ENCODE assay signal across 8 mouse cellular contexts in the genomic region with DNA sequence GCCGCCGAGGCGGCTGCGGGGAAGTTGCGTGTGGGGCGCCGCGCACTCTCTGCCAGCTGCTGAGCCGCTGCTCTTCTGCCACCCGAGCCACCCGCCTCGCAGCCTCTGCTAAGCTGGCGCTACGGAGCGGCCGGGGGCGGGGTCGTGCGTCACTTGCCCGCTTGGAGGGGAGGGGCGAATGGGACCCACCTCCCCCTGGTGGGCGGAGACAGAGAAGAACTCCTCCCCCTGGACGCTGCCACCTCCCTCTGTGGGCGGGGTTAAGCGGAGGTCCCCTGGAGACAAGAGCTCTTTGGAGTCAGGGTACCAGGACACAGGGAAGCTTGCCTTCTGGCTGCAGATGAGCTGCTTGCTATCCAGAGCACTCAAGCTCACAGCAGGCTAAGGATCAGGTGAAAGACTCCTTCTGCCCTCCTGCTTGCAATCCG. TPM values are rescaled to one million over a fixed set of nuclear protein-coding genes. Genes with fewer than 3 reads are reported as not detected.
DNase-seq lines count a peak whose midpoint lies in the region; ATAC-seq lines count a peak whose summit lies in the region.

A gene (minus strand): TSS at position 151 of the 428 bp plus-strand sequence.

- no peaks in the 10 kb centered on the region for H3K9me3 ChIP-seq in forebrain, embryonic 11.5 days (ENCODE audit: control insufficient read depth, low read length)
- no peaks in the 10 kb centered on the region for H3K9me3 ChIP-seq in heart, embryonic 15.5 days (replicated peaks)
- no peaks in the 10 kb centered on the region for H3K9me3 ChIP-seq in liver, embryonic 13.5 days (replicated peaks)
- H3K9me3 ChIP-seq in stomach, embryonic 15.5 days: no peaks in the 10 kb centered on the region

- under 1% methylated on average over 26 of the region's 26 CpGs for WGBS in forebrain, embryonic 11.5 days
- under 1% methylated on average over 26 of the region's 26 CpGs for WGBS in heart, embryonic 15.5 days
- under 1% methylated on average over 26 of the region's 26 CpGs for WGBS in liver, embryonic 13.5 days (ENCODE audit: insufficient replicate concordance)
- 0% methylated on average over 26 of the region's 26 CpGs for WGBS in stomach, embryonic 15.5 days

- H3K4me3 ChIP-seq in forebrain, embryonic 11.5 days (ENCODE audit: low read depth, low read length): peak within 1 kb of the TSS; percentile 67
- peak within 1 kb of the TSS; percentile 67 for H3K4me3 ChIP-seq in heart, embryonic 15.5 days
- H3K4me3 ChIP-seq in liver, embryonic 13.5 days (replicated peaks): peak within 1 kb of the TSS; percentile 60
- peak within 1 kb of the TSS; percentile 63 for H3K4me3 ChIP-seq in stomach, embryonic 15.5 days (replicated peaks)

- 0 out of 2 replicates have a peak within 1 kb of the TSS, but pooled peaks have one; percentile 6 for H3K27ac ChIP-seq in forebrain, embryonic 11.5 days (ENCODE audit: low read depth, low read length)
- H3K27ac ChIP-seq in heart, embryonic 15.5 days: peak within 1 kb of the TSS; percentile 56
- no peak within 1 kb of the TSS for H3K27ac ChIP-seq in liver, embryonic 13.5 days
- H3K27ac ChIP-seq in stomach, embryonic 15.5 days: 0 out of 2 replicates have a peak within 1 kb of the TSS, but pooled peaks have one; percentile 24

- peak; percentile 56 for ATAC-seq in CD4-positive, CD25-positive, alpha-beta regulatory T cell, adult 4 months
- peak; percentile 98 for ATAC-seq in forebrain, embryonic 11.5 days (replicated peaks; ENCODE audit: low FRiP score)
- ATAC-seq in heart, embryonic 15.5 days (replicated peaks; ENCODE audit: insufficient number of reproducible peaks, insufficient read depth, low FRiP score, low read depth): peak; percentile 93
- ATAC-seq in liver, embryonic 13.5 days (ENCODE audit: low read depth): peak; percentile 87
- ATAC-seq in stomach, embryonic 15.5 days (ENCODE audit: insufficient read depth, low FRiP score, low read depth): peak; percentile 93

- no peaks in the 10 kb centered on the region for H3K36me3 ChIP-seq in forebrain, embryonic 11.5 days (ENCODE audit: control insufficient read depth, insufficient read depth, low read length)
- H3K36me3 ChIP-seq in heart, embryonic 15.5 days: no peaks in the 10 kb centered on the region
- H3K36me3 ChIP-seq in liver, embryonic 13.5 days: no peaks in the 10 kb centered on the region
- H3K36me3 ChIP-seq in stomach, embryonic 15.5 days: no peaks in the 10 kb centered on the region

- H3K4me2 ChIP-seq in forebrain, embryonic 11.5 days (ENCODE audit: low read depth, low read length, severe bottlenecking): peak within 1 kb of the TSS; percentile 98
- peak within 1 kb of the TSS; percentile 88 for H3K4me2 ChIP-seq in heart, embryonic 15.5 days
- peak within 1 kb of the TSS; percentile 75 for H3K4me2 ChIP-seq in liver, embryonic 13.5 days
- peak within 1 kb of the TSS; percentile 86 for H3K4me2 ChIP-seq in stomach, embryonic 15.5 days

- peaks cover 12% of the 10 kb centered on the region for H3K27me3 ChIP-seq in forebrain, embryonic 11.5 days (ENCODE audit: control insufficient read depth, insufficient read depth, low read length)
- H3K27me3 ChIP-seq in heart, embryonic 15.5 days: peaks cover 12% of the 10 kb centered on the region; the same call in 1 of the 2 replicates
- peaks cover 44% of the 10 kb centered on the region for H3K27me3 ChIP-seq in liver, embryonic 13.5 days
- H3K27me3 ChIP-seq in stomach, embryonic 15.5 days (replicated peaks): peaks cover 4% of the 10 kb centered on the region; the same call in 1 of the 2 replicates

- DNase-seq in c-Kit-positive CD71-negative TER-119-negative erythroid progenitor cells, embryonic 14.5 days (ENCODE audit: low read depth): peak; percentile 63
- peak; percentile 98 for DNase-seq in forebrain, embryonic 11.5 days (ENCODE audit: low spot score)
- peak; percentile 92 for DNase-seq in kidney, postnatal 14 days
- DNase-seq in liver, embryonic 13.5 days: peak; percentile 56
- peak; percentile 92 for DNase-seq in neural tube, embryonic 10.5 days (ENCODE audit: extremely low spot score, low spot score)

- H3K4me1 ChIP-seq in forebrain, embryonic 11.5 days (replicated peaks; ENCODE audit: control insufficient read depth, insufficient read depth, low read length): no peaks in the 10 kb centered on the region
- peaks cover 15% of the 10 kb centered on the region for H3K4me1 ChIP-seq in heart, embryonic 15.5 days (replicated peaks)
- no peaks in the 10 kb centered on the region for H3K4me1 ChIP-seq in liver, embryonic 13.5 days (replicated peaks)
- H3K4me1 ChIP-seq in stomach, embryonic 15.5 days: no peaks in the 10 kb centered on the region

- H3K9ac ChIP-seq in forebrain, embryonic 11.5 days (ENCODE audit: low read length): peak within 1 kb of the TSS; percentile 77
- H3K9ac ChIP-seq in heart, embryonic 15.5 days: peak within 1 kb of the TSS; percentile 71
- H3K9ac ChIP-seq in liver, embryonic 13.5 days: peak within 1 kb of the TSS; percentile 45
- peak within 1 kb of the TSS; percentile 45 for H3K9ac ChIP-seq in stomach, embryonic 15.5 days

RNA-seq across cellular contexts. Expression of the gene that starts here (rescaled TPM):
- polyA plus RNA-seq in CD4-positive, CD25-positive, alpha-beta regulatory T cell, adult 4 months (2017; shearing (Covaris generic)): not detected
- polyA plus RNA-seq in forebrain, embryonic 11.5 days (2014; fragmentation: Nextera tagmentation; extraction: Ambion mirVana): 2.0 and 2.3 TPM in 2 replicates
- 1.0 and 1.5 TPM in 2 replicates for polyA plus RNA-seq in heart, embryonic 15.5 days (2015; fragmentation: Nextera tagmentation; extraction: Ambion mirVana)
- polyA plus RNA-seq in liver, embryonic 13.5 days (2015; fragmentation: Nextera tagmentation; extraction: Ambion mirVana): 0.08 and 0.13 TPM in 2 replicates
- 1.1 and 1.3 TPM in 2 replicates for polyA plus RNA-seq in stomach, embryonic 15.5 days (2015; fragmentation: Nextera tagmentation; extraction: Ambion mirVana)

Comparison
In these comparisons a context has a peak if more than half of its experiments do, and no peak if none do; other contexts are left out.
1. Peak in ATAC-seq in CD4-positive, CD25-positive, alpha-beta regulatory T cell, adult 4 months; RNA of the gene not detected or under 1 TPM.
2. Peak in DNase-seq, ATAC-seq, H3K4me3 ChIP-seq, H3K9ac ChIP-seq and H3K4me2 ChIP-seq in liver, embryonic 13.5 days; RNA of the gene not detected or under 1 TPM.